ENCODE assay signal across 35 mouse cellular contexts in genomic region chr16:23900061-23900460, GRCm38 (mm10). TPM values are rescaled to one million over a fixed set of nuclear protein-coding genes. Genes with fewer than 3 reads are reported as not detected.
A peak's percentile ranks its signal among the peaks of the same experiment; 100 is the strongest.
DNase-seq lines count a peak whose midpoint lies in the region; TF ChIP-seq lines count a peak whose summit lies in the region.
"Had no signal": no experiment of that assay in that cellular context is flagged by ENCODE, and none has a peak within 500 bp of the region (broad histone marks: within the 10 kb centered on the region; RNA-seq: fewer than 3 reads in every experiment).

No protein-coding gene starts in this region.

- H3K4me3 ChIP-seq in left cerebral cortex, adult 2 months: no peak overlapping the region
- H3K4me3 ChIP-seq in layer of hippocampus, adult 2 months: no peak overlapping the region
- H3K4me3 ChIP-seq: embryonic facial prominence, embryonic 12.5 days; heart, adult 2 months; limb, embryonic 10.5 days; myocyte; neural tube, embryonic 13.5 days; stomach, embryonic 15.5 days had no signal

- no peak overlapping the region for H3K27ac ChIP-seq in left cerebral cortex, adult 2 months
- peak overlapping the region; percentile 28; the same call in 1 of the 2 replicates for H3K27ac ChIP-seq in layer of hippocampus, adult 2 months
- H3K27ac ChIP-seq: embryonic facial prominence, embryonic 12.5 days; heart, adult 2 months; hindbrain, embryonic 14.5 days; limb, embryonic 10.5 days; macrophage; neural tube, embryonic 13.5 days; stomach, embryonic 15.5 days had no signal

- TF ChIP-seq POLR2A in brain, embryonic 14.5 days (IDR thresholded peaks at IDR 0.05; ENCODE audit: borderline replicate concordance, extremely low read depth, insufficient read depth, insufficient read length, poor library complexity, severe bottlenecking): no peak

- intact Hi-C loops in left cerebral cortex, adult 2 months (cut with DNase I): no loop called here

- no peak for TF ChIP-seq CTCF in left cerebral cortex, adult 2 months (IDR thresholded peaks at IDR 0.05)
- TF ChIP-seq CTCF in brain, embryonic 14.5 days (IDR thresholded peaks at IDR 0.05; ENCODE audit: borderline replicate concordance, extremely low read depth, insufficient read depth, insufficient read length): no peak
- TF ChIP-seq CTCF in layer of hippocampus, adult 2 months (conservative IDR thresholded peaks at IDR 0.05): no peak

- DNase-seq in left cerebral cortex, adult 11 months (ENCODE audit: low spot score): peak; percentile 12
- DNase-seq in left cerebral cortex, adult 2 months (ENCODE audit: extremely low spot score in 1 of 2, low spot score in 2 of 2): no peak
- DNase-seq in brain, embryonic 14.5 days (ENCODE audit: low read depth): peak; percentile 22
- peak; percentile 66 to 78 for DNase-seq in layer of hippocampus, adult 2 months (ENCODE audit: low spot score in 2 of 2)
- DNase-seq in layer of hippocampus, postnatal 36 days: peak; percentile 42 to 45
- DNase-seq in ovary, postnatal 36 days (ENCODE audit: low spot score): no peak
- no peak for DNase-seq in spleen, postnatal 10 days (ENCODE audit: low spot score in 2 of 2)
- DNase-seq: adrenal gland, postnatal 36 days; B cell, adult 2 months; cerebellum, adult 11-12 months; gastrocnemius, postnatal 36 days; heart, adult 2 months; kidney, adult 8-10 months; kidney, postnatal 10 days; liver; thymus, adult 18-20 months; thymus, postnatal 36 days had no signal

RNA-seq across cellular contexts. Expression of gene Sst, which starts 9.3 kb away (rescaled TPM):
- 100 to 1,000 TPM; 432 to 438 TPM for total RNA-seq in left cerebral cortex, adult 2 months (2021)
- polyA plus RNA-seq in brain, embryonic 14.5 days (2012; rRNA removed): 180 and 239 TPM in 2 replicates
- total RNA-seq in layer of hippocampus, adult 2 months (2021): 100 to 1,000 TPM; 395 TPM
- total RNA-seq in layer of hippocampus, postnatal 36 days (2021): 100 to 1,000 TPM; 375 to 451 TPM
- total RNA-seq: adrenal gland, adult 18-20 months; adrenal gland, postnatal 36 days; CH12.LX; G1E; gastrocnemius, adult 18-20 months; gastrocnemius, postnatal 36 days; heart, adult 2 months; heart, postnatal 25 days had no signal
- polyA plus RNA-seq: G1E; heart, adult 2 months; heart, embryonic 14.5 days; lung, postnatal 0 days; macrophage; myocyte; Patski had no signal

RNA-seq across cellular contexts. Expression of gene Rtp2, which starts 32.1 kb away (rescaled TPM):
- total RNA-seq in left cerebral cortex, adult 2 months (2021): not detected
- 0.04 and 0.07 TPM in 2 replicates for polyA plus RNA-seq in brain, embryonic 14.5 days (2012; rRNA removed)
- total RNA-seq in layer of hippocampus, adult 2 months (2021): under 1 TPM; 0.32 to 0.54 TPM
- under 1 TPM; 0.40 to 0.48 TPM for total RNA-seq in layer of hippocampus, postnatal 36 days (2021)
- total RNA-seq: adrenal gland, adult 18-20 months; adrenal gland, postnatal 36 days; CH12.LX; G1E; gastrocnemius, adult 18-20 months; gastrocnemius, postnatal 36 days; heart, adult 2 months; heart, postnatal 25 days had no signal
- polyA plus RNA-seq: forebrain, embryonic 11.5 days; G1E; heart, adult 2 months; heart, embryonic 14.5 days; hindbrain, embryonic 14.5 days; intestine, embryonic 14.5 days; limb, embryonic 10.5 days; liver, embryonic 16.5 days; lung, postnatal 0 days; macrophage; neural tube, embryonic 13.5 days; Patski; stomach, embryonic 15.5 days had no signal

Comparison
In these comparisons a context has a peak if more than half of its experiments do, and no peak if none do; other contexts are left out.
1. DNase-seq: peak in left cerebral cortex, adult 11 months (single experiment), brain, embryonic 14.5 days (single experiment), layer of hippocampus, adult 2 months (2 of 2) and layer of hippocampus, postnatal 36 days (2 of 2); none in left cerebral cortex, adult 2 months (0 of 2), ovary, postnatal 36 days (single experiment) and spleen, postnatal 10 days (0 of 2).